Mouse (Mus musculus) G1E-ER4 (cell line): ENCODE results near the gene Grap2. TPM values are rescaled to one million over a fixed set of nuclear protein-coding genes. Genes with fewer than 3 reads are reported as not detected.

Experiments used
- GATA1 ChIP-seq: IDR thresholded peaks from one replicate; pipeline ENCODE4 v1.8.0; 2012; ENCODE audit warnings: low read length, inconsistent platforms
- polyA plus RNA-seq: library from polyadenylated mRNA; stranded (reverse); fragments of >175 nt; gene quantifications from 2 replicates; pipeline ENCODE4 v1.2.3, GENCODE M21; 2012

Gene Grap2
- polyA plus RNA-seq, 1 experiment = 18.2 TPM

GRCm38 (mm10) chr15:80636757-80637372 is 64.5 kb downstream of the Grap2 start:
- TF ChIP-seq GATA1 = no peak

GRCm38 (mm10) chr15:80639071-80639702 is 66.8 kb downstream of the Grap2 start:
- no peak for TF ChIP-seq GATA1

DNA sequence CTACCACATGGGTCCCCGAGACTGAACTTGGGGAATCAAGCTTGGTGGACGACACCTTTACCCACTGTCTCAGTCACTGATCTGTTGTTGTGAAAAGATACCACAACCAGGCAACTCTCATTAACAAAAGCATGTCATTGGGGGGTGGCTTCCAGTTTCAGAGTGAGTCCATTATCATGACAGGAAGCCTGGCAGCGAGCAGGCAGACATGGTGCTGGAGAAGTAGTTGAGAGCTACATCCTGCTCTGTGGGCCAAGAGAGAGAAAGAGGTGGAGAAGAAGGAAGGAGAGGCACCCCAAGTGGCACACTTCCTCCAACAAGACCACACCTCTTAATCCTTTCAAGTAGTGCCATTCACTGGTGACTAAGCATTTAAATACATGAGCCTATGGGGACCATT is 67.5 kb downstream of the Grap2 start:
- no peak for TF ChIP-seq GATA1

- TF ChIP-seq GATA1 = no peak
Measured at GRCm38 (mm10) chr15:80641702-80642435, 69.5 kb downstream of the Grap2 start.

DNA sequence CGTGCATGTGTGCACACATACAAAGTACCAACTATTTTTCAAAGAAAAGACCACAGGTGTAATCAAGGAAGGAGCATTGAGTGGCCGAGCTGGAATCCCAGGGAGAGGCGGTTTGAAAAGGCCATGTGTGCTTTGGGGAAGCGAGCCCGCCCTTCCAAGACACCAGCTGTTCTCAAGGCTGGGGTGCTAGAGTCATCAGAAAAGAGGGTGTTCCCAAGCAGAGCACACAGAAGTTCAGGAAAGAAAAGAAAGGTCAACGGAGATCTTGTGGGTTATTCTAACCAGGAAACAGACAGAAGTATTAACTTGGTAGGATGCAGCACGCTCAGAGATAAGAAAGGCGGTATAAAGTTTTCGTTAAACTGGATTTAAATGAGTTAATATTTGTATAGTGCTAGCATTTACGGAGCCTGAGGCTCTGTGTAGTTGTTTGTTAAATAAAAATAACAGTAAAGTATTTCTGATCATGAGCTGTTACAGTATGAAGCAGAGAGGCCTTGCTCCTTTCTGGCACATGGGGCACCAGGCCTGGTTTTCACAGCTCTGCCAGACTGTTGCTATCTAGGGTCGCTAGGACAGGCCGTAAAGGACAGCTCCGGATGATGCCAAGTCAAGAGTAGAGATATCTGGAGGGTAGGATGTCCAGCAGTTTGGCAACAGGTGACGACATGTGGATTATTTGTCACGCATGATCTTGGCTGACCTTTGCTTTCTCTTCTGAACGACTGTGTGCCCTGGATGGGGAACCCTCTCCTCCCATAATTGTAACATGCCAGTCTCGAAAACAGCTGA is 72.8 kb downstream of the Grap2 start:
- TF ChIP-seq GATA1 = no peak

- TF ChIP-seq GATA1 = no peak
Measured at GRCm38 (mm10) chr15:80648977-80649606, 76.7 kb downstream of the Grap2 start.

GRCm38 (mm10) chr15:80650412-80650811 is 78.0 kb downstream of the Grap2 start:
- no peak for TF ChIP-seq GATA1

DNA sequence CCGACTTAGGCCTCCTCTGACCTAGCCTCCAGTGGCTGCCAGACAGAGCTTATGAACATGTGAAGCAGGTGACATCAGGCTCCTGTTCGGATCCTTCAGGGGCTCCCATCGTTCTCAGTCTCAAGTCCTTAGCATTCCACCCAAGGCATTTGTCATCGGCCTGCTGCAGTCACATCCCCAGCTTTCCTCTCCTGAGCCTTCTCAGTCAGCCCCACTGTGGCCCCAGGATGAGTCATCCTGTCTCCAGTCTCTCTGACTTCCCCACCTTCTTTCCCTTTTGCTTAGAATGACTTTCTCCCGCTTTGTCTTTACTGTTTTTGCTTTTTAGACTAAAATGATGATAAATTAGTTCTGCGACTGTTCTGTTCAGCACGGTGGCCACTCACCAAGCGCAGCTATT is 81.5 kb downstream of the Grap2 start:
- TF ChIP-seq GATA1 = no peak

DNA sequence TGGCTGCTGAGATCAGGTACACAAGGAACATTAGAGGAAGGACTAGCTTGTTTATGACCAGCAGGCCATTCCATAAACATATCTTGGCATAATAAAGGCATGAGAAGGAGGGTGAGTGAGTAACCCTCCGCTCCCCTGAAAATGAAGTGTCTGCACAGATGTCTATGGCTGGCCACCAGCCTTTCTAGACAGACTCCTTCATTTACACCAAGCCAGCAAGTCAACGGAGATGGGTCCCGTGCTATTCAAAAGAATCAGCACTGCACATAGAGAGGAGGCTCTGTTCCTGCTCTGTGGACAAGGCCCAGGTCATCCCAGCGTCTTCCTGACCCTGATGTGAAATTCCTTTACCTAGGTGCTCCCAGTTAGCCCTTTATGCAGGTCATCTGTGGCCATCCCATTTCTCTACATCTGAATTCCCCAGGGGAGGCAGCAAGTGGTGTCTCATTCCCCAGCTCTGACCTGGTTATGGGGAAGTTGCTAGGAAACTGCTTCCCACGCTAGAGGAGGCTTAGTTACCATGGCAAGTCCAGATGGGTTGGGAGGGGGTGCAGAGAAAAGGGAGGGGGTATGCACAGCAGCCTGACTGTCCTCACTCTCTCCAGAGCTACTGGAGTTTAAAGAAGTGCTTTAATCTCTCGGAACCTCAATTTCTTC is 86.5 kb downstream of the Grap2 start:
- no peak for TF ChIP-seq GATA1

DNA sequence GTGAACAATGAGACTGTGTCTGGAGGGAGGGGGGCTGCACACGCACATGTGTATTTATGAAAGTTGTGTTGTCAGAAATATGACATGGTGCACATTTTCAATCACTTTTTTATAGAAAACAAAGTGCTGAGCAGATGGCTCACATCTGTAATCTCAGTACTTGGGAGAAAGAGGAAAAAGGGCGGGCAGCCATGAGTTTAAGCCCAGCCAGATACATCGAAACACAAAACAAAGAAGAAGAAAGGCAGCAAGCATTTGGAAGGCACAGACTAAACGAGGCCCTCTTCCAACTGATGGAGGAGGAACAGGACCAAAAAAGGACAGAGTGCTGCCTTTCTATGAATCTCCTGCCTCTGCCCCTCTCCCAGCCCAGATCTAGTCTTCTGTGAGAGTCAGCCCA is 88.6 kb downstream of the Grap2 start:
- no peak for TF ChIP-seq GATA1

- TF ChIP-seq GATA1 = no peak
Measured at GRCm38 (mm10) chr15:80664444-80664843, 92.0 kb downstream of the Grap2 start.

GRCm38 (mm10) chr15:80671295-80672252 is 99.2 kb downstream of the Grap2 start, which contains the start of gene Fam83f:
Fam83f (plus strand) TSS chr15:80671847.
- TF ChIP-seq GATA1 = no peak

DNA sequence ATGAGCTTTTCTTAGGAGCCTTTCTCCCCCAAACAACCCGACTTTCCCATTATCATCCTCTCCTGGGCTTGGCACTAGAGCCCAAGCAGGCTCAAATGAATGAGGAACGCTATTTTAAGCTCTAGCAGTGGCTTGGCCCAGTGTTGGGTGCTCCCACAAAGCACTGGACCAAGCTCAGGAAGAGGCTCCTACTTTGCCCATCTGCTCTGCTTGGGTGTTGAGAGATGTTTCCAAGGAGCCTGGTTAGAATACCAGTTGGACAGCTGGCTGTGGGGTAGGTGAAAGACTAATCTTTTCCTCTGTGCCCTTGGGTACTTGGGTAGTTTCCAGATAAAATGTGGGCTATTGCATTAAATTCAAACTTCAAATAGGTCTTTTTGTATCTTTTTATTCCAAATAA is 100.4 kb downstream of the Grap2 start:
- no peak for TF ChIP-seq GATA1
